8 mouse cellular contexts compared by ENCODE assay signal in genomic region chr8:11312349-11313175, GRCm38 (mm10). TPM values are rescaled to one million over a fixed set of nuclear protein-coding genes. Genes with fewer than 3 reads are reported as not detected.
A peak's percentile ranks its signal among the peaks of the same experiment; 100 is the strongest.
DNase-seq lines count a peak whose midpoint lies in the region; ATAC-seq and TF ChIP-seq lines count a peak whose summit lies in the region.

TSS of gene Col4a2 (plus strand) at chr8:11312805.
TSS of gene Col4a1 (minus strand) at chr8:11312826.

- H3K4me1 ChIP-seq in embryonic facial prominence, embryonic 10.5 days: peaks cover 97% of the 10 kb centered on the region
- H3K4me1 ChIP-seq in intestine, postnatal 0 days (replicated peaks; ENCODE audit: control insufficient read depth, insufficient read depth, low read length): no peaks in the 10 kb centered on the region; the same call in 1 of the 2 replicates
- peaks cover 75% of the 10 kb centered on the region for H3K4me1 ChIP-seq in midbrain, embryonic 10.5 days
- H3K4me1 ChIP-seq in small intestine, adult 2 months (ENCODE audit: control insufficient read depth, insufficient read depth, insufficient read length, low read length): no peaks in the 10 kb centered on the region; the same call in 1 of the 2 replicates

- H3K36me3 ChIP-seq in embryonic facial prominence, embryonic 10.5 days (replicated peaks): peaks cover 28% of the 10 kb centered on the region
- no peaks in the 10 kb centered on the region for H3K36me3 ChIP-seq in intestine, postnatal 0 days (ENCODE audit: control insufficient read depth, insufficient read depth)
- no peaks in the 10 kb centered on the region for H3K36me3 ChIP-seq in midbrain, embryonic 10.5 days
- no peaks in the 10 kb centered on the region for H3K36me3 ChIP-seq in small intestine, adult 2 months (ENCODE audit: control insufficient read depth, insufficient read depth, low read length)

- ATAC-seq in granulocyte monocyte progenitor cell, adult 5-6 weeks (replicated peaks; ENCODE audit: poor library complexity, severe bottlenecking): peak; percentile 49
- ATAC-seq in intestine, postnatal 0 days: peak; percentile 44
- no peak for ATAC-seq in megakaryocyte-erythroid progenitor cell, adult 5-6 weeks (replicated peaks; ENCODE audit: low FRiP score, low TSS enrichment, poor library complexity, severe bottlenecking)

- no peaks in the 10 kb centered on the region for H3K9me3 ChIP-seq in embryonic facial prominence, embryonic 10.5 days
- H3K9me3 ChIP-seq in intestine, postnatal 0 days (ENCODE audit: control insufficient read depth): no peaks in the 10 kb centered on the region
- H3K9me3 ChIP-seq in midbrain, embryonic 10.5 days (replicated peaks): no peaks in the 10 kb centered on the region

- intact Hi-C loops in left cerebral cortex, postnatal 25 days (cut with DNase I): loop anchor here (1.0 to 5.0 kb wide), 2 partner anchors 35 to 70 kb away; no protein-coding TSS in a partner anchor

- H3K9ac ChIP-seq in intestine, postnatal 0 days (ENCODE audit: low read depth, low read length): peak within 1 kb of the TSS; percentile 71

- under 1% methylated on average over 87 of the region's 87 CpGs for WGBS in embryonic facial prominence, embryonic 10.5 days
- WGBS in intestine, postnatal 0 days: under 1% methylated on average over 71 of the region's 87 CpGs
- 0% methylated on average over 83 of the region's 87 CpGs for WGBS in midbrain, embryonic 10.5 days
- 2% methylated on average over 85 of the region's 87 CpGs for WGBS in small intestine, adult 2 months

- DNase-seq in adrenal gland, adult 2 months: peak; percentile 93
- DNase-seq in embryonic facial prominence, embryonic 10.5 days (ENCODE audit: low spot score): peak; percentile 87
- DNase-seq in left cerebral cortex, postnatal 25 days (ENCODE audit: low spot score in 2 of 2): peak; percentile 80
- peak; percentile 76 for DNase-seq in midbrain, embryonic 10.5 days (ENCODE audit: low spot score)

- TF ChIP-seq POLR2A in small intestine, adult 2 months (IDR thresholded peaks at IDR 0.05; ENCODE audit: low read depth, low read length): no peak; the same call in 1 of the 2 replicates

- peak within 1 kb of the TSS; percentile 70 for H3K4me2 ChIP-seq in intestine, postnatal 0 days (replicated peaks; ENCODE audit: low read depth)

- H3K27ac ChIP-seq in embryonic facial prominence, embryonic 10.5 days (replicated peaks): peak within 1 kb of the TSS; percentile 97
- peak within 1 kb of the TSS; percentile 79 for H3K27ac ChIP-seq in intestine, postnatal 0 days (ENCODE audit: low read depth, low read length)
- peak within 1 kb of the TSS; percentile 88 for H3K27ac ChIP-seq in midbrain, embryonic 10.5 days (replicated peaks)
- peak within 1 kb of the TSS; percentile 89 for H3K27ac ChIP-seq in small intestine, adult 2 months (ENCODE audit: insufficient read depth, low read depth, low read length)

- peak; percentile 16 for TF ChIP-seq CTCF in intestine, postnatal 0 days (IDR thresholded peaks at IDR 0.05; ENCODE audit: low read depth)
- no peak for TF ChIP-seq CTCF in small intestine, adult 2 months (IDR thresholded peaks at IDR 0.05; ENCODE audit: extremely low read depth, insufficient read length, insufficient replicate concordance, low read depth, low read length)

- peak within 1 kb of the TSS; percentile 88 for H3K4me3 ChIP-seq in embryonic facial prominence, embryonic 10.5 days
- peak within 1 kb of the TSS; percentile 60 for H3K4me3 ChIP-seq in intestine, postnatal 0 days (ENCODE audit: low read depth, low read length)
- peak within 1 kb of the TSS; percentile 74 for H3K4me3 ChIP-seq in midbrain, embryonic 10.5 days
- peak within 1 kb of the TSS; percentile 80 for H3K4me3 ChIP-seq in small intestine, adult 2 months (ENCODE audit: low read depth, low read length)

- H3K27me3 ChIP-seq in embryonic facial prominence, embryonic 10.5 days (replicated peaks; ENCODE audit: low read depth, poor library complexity, severe bottlenecking): peaks cover 69% of the 10 kb centered on the region
- H3K27me3 ChIP-seq in intestine, postnatal 0 days (replicated peaks; ENCODE audit: control insufficient read depth, insufficient read depth, low read length): peaks cover 26% of the 10 kb centered on the region
- peaks cover 99% of the 10 kb centered on the region for H3K27me3 ChIP-seq in midbrain, embryonic 10.5 days (ENCODE audit: low read depth, poor library complexity, severe bottlenecking)
- peaks cover 10% of the 10 kb centered on the region; the same call in 1 of the 2 replicates for H3K27me3 ChIP-seq in small intestine, adult 2 months (ENCODE audit: control insufficient read depth, insufficient read depth, low read length)

RNA-seq across cellular contexts. Expression of gene Col4a2, which starts in this region (rescaled TPM):
- total RNA-seq in adrenal gland, adult 2 months (2021): 100 to 1,000 TPM; 127 to 193 TPM
- 114 and 115 TPM in 2 replicates for polyA plus RNA-seq in adrenal gland, adult 2 months (2012; rRNA removed)
- polyA plus RNA-seq in embryonic facial prominence, embryonic 10.5 days (2016; fragmentation: Nextera tagmentation; extraction: Ambion mirVana): 51.8 and 54.7 TPM in 2 replicates
- total RNA-seq in granulocyte monocyte progenitor cell, adult 5-6 weeks (2014; fragmentation: Nextera tagmentation): 0.04 and 0.52 TPM in 2 replicates
- total RNA-seq in granulocyte monocyte progenitor cell, adult 5-6 weeks (2017): 0.26 TPM in 1 of 2 replicates, not detected in the other
- 44.5 and 44.8 TPM in 2 replicates for polyA plus RNA-seq in intestine, postnatal 0 days (2015; fragmentation: Nextera tagmentation; extraction: Ambion mirVana)
- total RNA-seq in left cerebral cortex, postnatal 25 days (2021): 10 to 100 TPM; 47.5 to 52.4 TPM
- 43.7 and 53.1 TPM in 2 replicates for polyA plus RNA-seq in midbrain, embryonic 10.5 days (2016; fragmentation: Nextera tagmentation; extraction: Ambion mirVana)
- polyA plus RNA-seq in small intestine, adult 2 months (2012; rRNA removed): 23.8 and 35.6 TPM in 2 replicates
- total RNA-seq in megakaryocyte-erythroid progenitor cell, adult 5-6 weeks (2014; fragmentation: Nextera tagmentation): 0.20 and 0.35 TPM in 2 replicates
- 0.56 and 0.57 TPM in 2 replicates for total RNA-seq in megakaryocyte-erythroid progenitor cell, adult 5-6 weeks (2017)

RNA-seq across cellular contexts. Expression of gene Col4a1, which starts in this region (rescaled TPM):
- total RNA-seq in adrenal gland, adult 2 months (2021): 100 to 1,000 TPM; 260 to 455 TPM
- polyA plus RNA-seq in adrenal gland, adult 2 months (2012; rRNA removed): 293 and 303 TPM in 2 replicates
- polyA plus RNA-seq in embryonic facial prominence, embryonic 10.5 days (2016; fragmentation: Nextera tagmentation; extraction: Ambion mirVana): 128 and 138 TPM in 2 replicates
- not detected in 2 replicates for total RNA-seq in granulocyte monocyte progenitor cell, adult 5-6 weeks (2014; fragmentation: Nextera tagmentation)
- total RNA-seq in granulocyte monocyte progenitor cell, adult 5-6 weeks (2017): 0.22 and 0.67 TPM in 2 replicates
- polyA plus RNA-seq in intestine, postnatal 0 days (2015; fragmentation: Nextera tagmentation; extraction: Ambion mirVana): 84.5 and 85.5 TPM in 2 replicates
- total RNA-seq in left cerebral cortex, postnatal 25 days (2021): 10 to 100 TPM; 55.5 to 63.1 TPM
- polyA plus RNA-seq in midbrain, embryonic 10.5 days (2016; fragmentation: Nextera tagmentation; extraction: Ambion mirVana): 113 and 146 TPM in 2 replicates
- polyA plus RNA-seq in small intestine, adult 2 months (2012; rRNA removed): 77.8 and 136 TPM in 2 replicates
- total RNA-seq in megakaryocyte-erythroid progenitor cell, adult 5-6 weeks (2014; fragmentation: Nextera tagmentation): not detected in 2 replicates
- total RNA-seq in megakaryocyte-erythroid progenitor cell, adult 5-6 weeks (2017): 0.34 TPM in 1 of 2 replicates, not detected in the other

Comparison
In these comparisons a context has a peak if more than half of its experiments do, and no peak if none do; other contexts are left out.
1. RNA of gene Col4a2 (total RNA-seq): 127 to 193 TPM in adrenal gland, adult 2 months and 47.5 to 52.4 TPM in left cerebral cortex, postnatal 25 days; 0.20 to 0.57 TPM in megakaryocyte-erythroid progenitor cell, adult 5-6 weeks and 0.04 to 0.52 TPM in granulocyte monocyte progenitor cell, adult 5-6 weeks; every median in the first group is over 10 times any median in the second.
2. RNA of gene Col4a1 (total RNA-seq): 260 to 455 TPM in adrenal gland, adult 2 months and 55.5 to 63.1 TPM in left cerebral cortex, postnatal 25 days; 0.22 to 0.67 TPM in granulocyte monocyte progenitor cell, adult 5-6 weeks and 0.34 TPM in megakaryocyte-erythroid progenitor cell, adult 5-6 weeks; every median in the first group is over 10 times any median in the second.
3. RNA of gene Col4a1 (total RNA-seq): 260 to 455 TPM in adrenal gland, adult 2 months; 55.5 to 63.1 TPM in left cerebral cortex, postnatal 25 days; every median in the first group is over 4 times any median in the second.
4. Peak in ATAC-seq in granulocyte monocyte progenitor cell, adult 5-6 weeks; RNA of the genes that start here not detected or under 1 TPM.
5. Peak in every context shown above with its lines, with median percentiles within 50 percentile points of each other: DNase-seq, H3K27ac ChIP-seq and H3K4me3 ChIP-seq.